Mouse (Mus musculus) kidney, adult 2 months (tissue): Measurements from ENCODE around the gene Ddx58. TPM values are rescaled to one million over a fixed set of nuclear protein-coding genes. Genes with fewer than 3 reads are reported as not detected.

Experiments used
- DNase-seq: peaks from one replicate; pipeline ENCODE4 v3.0.0; 2021
- H3K27ac ChIP-seq: fragments of 200-500 bp; 2 replicates; pipeline ENCODE4 v1.5.1; 2012; ENCODE audit warnings: low read depth, low read length, control low read depth, inconsistent platforms; ENCODE audit not compliant: insufficient read depth
- H3K27me3 ChIP-seq: fragments of 200-500 bp; replicated peaks from 2 replicates; pipeline ENCODE4 v1.6.1; 2012; ENCODE audit warnings: mild to moderate bottlenecking, moderate library complexity, low read length, inconsistent platforms; ENCODE audit not compliant: control insufficient read depth, insufficient read depth
- H3K36me3 ChIP-seq: fragments of 200-500 bp; 2 replicates; pipeline ENCODE4 v1.6.1; 2012; ENCODE audit warnings: mild to moderate bottlenecking, moderate library complexity, low read length, inconsistent platforms; ENCODE audit not compliant: control insufficient read depth, insufficient read depth
- H3K4me1 ChIP-seq: fragments of 200-500 bp; 2 replicates; pipeline ENCODE4 v1.6.1; 2011; ENCODE audit warnings: low read length; ENCODE audit not compliant: control insufficient read depth, insufficient read depth
- H3K4me3 ChIP-seq: fragments of 200-500 bp; 2 replicates; pipeline ENCODE4 v1.5.1; 2011; ENCODE audit warnings: mild to moderate bottlenecking, low read depth, low read length, control low read depth; ENCODE audit not compliant: insufficient read depth
- CTCF ChIP-seq: fragments of 200-500 bp; conservative IDR thresholded peaks from 2 replicates; pipeline ENCODE4 v1.5.1; 2011; ENCODE audit warnings: low read depth, mild to moderate bottlenecking, control low read depth, low read length, moderate library complexity, mixed read lengths; ENCODE audit not compliant: insufficient read depth, insufficient read length
- POLR2A ChIP-seq: fragments of 200-500 bp; IDR thresholded peaks from one replicate; pipeline ENCODE4 v1.6.1; 2011; ENCODE audit warnings: low read depth, low read length, control low read depth
- WGBS: fragments of 180-500 bp; shearing (Covaris S2); methylation state at CpG from one replicate; pipeline ENCODE4 v1.1.7; 2018; 5-methylcytosine and 5-hydroxymethylcytosine counted together
- polyA plus RNA-seq: library from polyadenylated mRNA; depleted of rRNA; stranded (reverse); fragments of >200 nt; gene quantifications from 2 replicates; pipeline ENCODE4 v1.2.3, GENCODE M21; 2012

Ddx58 gene
- polyA plus RNA-seq, 1 experiment: 19.4 TPM

DNA sequence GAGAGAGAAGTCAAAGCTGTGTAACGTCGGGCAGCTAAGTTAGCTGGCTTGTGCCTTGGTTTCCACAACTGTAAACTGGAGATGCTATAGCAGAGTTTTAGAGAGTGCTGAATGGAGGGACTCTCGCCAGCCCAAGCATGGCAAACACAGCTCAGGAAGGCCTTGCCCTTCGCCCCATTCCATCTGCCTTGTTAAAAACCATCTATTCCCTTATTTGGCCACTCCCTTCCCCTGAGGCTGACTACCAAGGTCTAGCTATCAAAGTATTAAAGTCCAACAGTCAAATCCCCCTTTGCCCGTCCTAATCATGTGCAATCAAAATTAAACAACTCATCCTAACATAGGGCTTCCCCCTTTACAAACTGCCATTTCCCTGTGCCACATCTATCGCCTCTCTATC lies 55.8 kb downstream of the Ddx58 start:
- TF ChIP-seq CTCF: no peak
- TF ChIP-seq POLR2A: no peak
- no peaks in the 10 kb centered on the region for H3K27me3 ChIP-seq
- peaks cover 25% of the 10 kb centered on the region; the same call in 1 of the 2 replicates for H3K4me1 ChIP-seq
- H3K27ac ChIP-seq: peak overlapping the region; percentile 40
- WGBS: 78% methylated on average over 6 of the region's 6 CpGs
- H3K4me3 ChIP-seq: no peak overlapping the region
- peaks cover 3% of the 10 kb centered on the region for H3K36me3 ChIP-seq
- DNase-seq: peak; percentile 68

DNA sequence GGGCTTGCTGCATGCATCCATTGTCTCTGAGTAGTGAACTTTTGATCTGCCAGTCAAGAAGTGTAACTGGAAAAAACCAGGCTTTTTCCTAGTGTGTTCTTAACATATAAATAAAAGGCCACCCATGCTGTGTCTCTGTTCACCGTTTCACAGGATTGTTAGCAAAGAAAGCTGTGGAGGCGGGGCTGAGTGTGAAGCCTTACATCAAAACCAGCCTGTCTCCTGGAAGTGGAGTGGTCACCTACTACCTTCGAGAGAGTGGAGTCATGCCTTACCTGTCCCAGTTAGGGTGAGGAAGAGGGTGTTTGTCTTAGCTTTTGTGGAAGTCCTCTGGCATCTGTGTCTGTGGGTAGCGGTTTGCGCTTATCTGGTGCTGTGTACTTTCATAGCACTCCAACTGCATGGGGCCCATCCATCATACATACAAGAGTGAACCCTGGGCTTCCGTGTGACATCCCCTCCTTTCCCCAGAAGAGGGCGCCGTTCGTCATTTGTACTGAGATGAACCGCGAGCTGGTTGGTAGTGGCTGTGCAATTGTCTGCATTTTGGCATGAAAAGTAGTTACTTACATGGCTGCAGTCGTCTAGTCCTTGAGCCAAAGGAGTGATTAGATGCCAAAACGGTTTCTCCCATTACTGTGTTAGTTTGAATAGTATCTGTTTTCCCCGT lies 56.8 kb downstream of the Ddx58 start:
- WGBS: 45% methylated on average over 14 of the region's 14 CpGs
- peak overlapping the region; percentile 93; the same call in 1 of the 2 replicates for H3K27ac ChIP-seq
- peak; percentile 81 for DNase-seq
- no peaks in the 10 kb centered on the region for H3K27me3 ChIP-seq
- no peak overlapping the region for H3K4me3 ChIP-seq
- peaks cover 3% of the 10 kb centered on the region; the same call in 1 of the 2 replicates for H3K36me3 ChIP-seq
- peaks cover 25% of the 10 kb centered on the region; the same call in 1 of the 2 replicates for H3K4me1 ChIP-seq
- TF ChIP-seq CTCF (peak; percentile 75), POLR2A (no peak)

GRCm38 (mm10) chr4:40181681-40182080 lies 57.9 kb downstream of the Ddx58 start:
- TF ChIP-seq CTCF: no peak
- WGBS: 56% methylated on average over 8 of the region's 8 CpGs

GRCm38 (mm10) chr4:40180046-40180445 lies 59.6 kb downstream of the Ddx58 start:
- Histone ChIP-seq H3K36me3 (peaks cover 1% of the 10 kb centered on the region; the same call in 1 of the 2 replicates), H3K27me3 (no peaks in the 10 kb centered on the region), H3K27ac (peak overlapping the region; percentile 95), H3K4me1 (peaks cover 25% of the 10 kb centered on the region; the same call in 1 of the 2 replicates), H3K4me3 (no peak overlapping the region)
- TF ChIP-seq CTCF: no peak
- no peak for TF ChIP-seq POLR2A
- DNase-seq: peak; percentile 92
- 69% methylated on average over 6 of the region's 6 CpGs for WGBS

More at GRCm38 (mm10) chr4:40181681-40182080, 57.9 kb downstream of the Ddx58 start:
- Histone ChIP-seq H3K27me3 (no peaks in the 10 kb centered on the region), H3K4me3 (no peak overlapping the region), H3K27ac (peak overlapping the region; percentile 96), H3K4me1 (peaks cover 25% of the 10 kb centered on the region; the same call in 1 of the 2 replicates), H3K36me3 (peaks cover 1% of the 10 kb centered on the region; the same call in 1 of the 2 replicates)
- DNase-seq: peak; percentile 97

DNA sequence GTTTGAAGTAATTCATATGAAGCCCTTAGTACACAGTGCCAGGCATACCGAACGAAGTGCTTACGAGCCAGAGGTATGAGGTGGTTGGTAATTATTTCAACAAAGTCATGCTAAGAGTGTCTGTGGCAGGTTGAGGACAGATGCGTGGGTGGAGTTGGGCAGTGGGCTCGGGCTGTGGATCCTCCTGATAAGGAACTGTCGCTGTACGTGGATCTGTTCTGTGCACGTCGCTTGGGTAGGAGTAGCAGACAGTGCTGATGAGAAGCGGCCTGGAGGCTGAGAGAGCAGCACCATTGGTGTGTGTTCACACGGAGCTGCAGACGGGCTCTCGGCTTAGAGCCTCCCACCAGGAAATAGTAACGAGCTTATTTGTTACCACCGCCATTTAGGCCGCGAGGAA lies 61.0 kb downstream of the Ddx58 start:
- Histone ChIP-seq H3K27ac (peak overlapping the region; percentile 61; the same call in 1 of the 2 replicates), H3K4me1 (peaks cover 19% of the 10 kb centered on the region; the same call in 1 of the 2 replicates), H3K36me3 (peaks cover 1% of the 10 kb centered on the region; the same call in 1 of the 2 replicates), H3K27me3 (no peaks in the 10 kb centered on the region), H3K4me3 (no peak overlapping the region)
- DNase-seq: no peak
- 93% methylated on average over 17 of the region's 17 CpGs for WGBS
- TF ChIP-seq POLR2A (no peak), CTCF (no peak)

DNA sequence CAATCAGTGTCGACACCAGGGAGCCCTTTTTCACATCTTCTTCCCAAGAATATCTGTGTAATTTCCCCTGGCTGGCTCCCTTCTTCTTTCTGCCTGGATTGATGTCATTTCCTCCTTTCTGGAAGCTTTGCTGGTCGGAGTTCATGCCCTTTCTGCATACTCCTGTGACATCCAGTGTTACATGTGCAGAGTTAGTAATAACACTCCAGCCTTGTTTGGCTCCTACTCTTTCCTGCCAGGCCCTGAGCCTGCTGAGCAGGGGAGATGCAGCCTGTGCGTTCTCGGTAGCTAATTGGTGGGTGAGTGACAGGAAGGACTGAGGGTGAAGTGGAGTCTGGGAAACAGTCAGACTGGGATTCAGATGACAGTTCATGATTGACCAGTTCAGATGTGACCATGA lies 65.3 kb downstream of the Ddx58 start:
- Histone ChIP-seq H3K27me3 (no peaks in the 10 kb centered on the region), H3K4me1 (no peaks in the 10 kb centered on the region), H3K4me3 (no peak overlapping the region), H3K27ac (no peak overlapping the region), H3K36me3 (peaks cover 1% of the 10 kb centered on the region; the same call in 1 of the 2 replicates)
- TF ChIP-seq POLR2A (no peak), CTCF (no peak)
- WGBS: 52% methylated on average over 4 of the region's 4 CpGs
- DNase-seq: peak; percentile 50

DNA sequence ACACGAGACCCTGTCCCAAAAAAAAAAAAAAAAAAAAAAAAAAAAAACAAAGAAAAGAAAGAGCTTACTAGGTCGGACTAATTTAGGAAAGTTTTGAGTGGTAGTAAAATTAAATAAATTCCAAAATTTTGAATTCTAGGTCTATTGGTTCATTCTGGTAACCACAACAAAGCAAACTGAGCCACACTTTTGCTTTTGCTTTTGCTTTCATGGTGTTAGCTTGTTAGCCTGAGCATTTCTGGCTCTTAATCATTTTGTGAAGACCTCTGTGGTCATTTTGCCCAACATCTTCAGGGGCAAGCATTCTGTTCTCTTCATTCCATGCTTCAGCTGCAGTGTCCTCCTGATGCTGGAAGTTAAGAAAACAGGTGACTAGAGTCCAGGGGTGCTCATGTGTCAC lies 67.3 kb downstream of the Ddx58 start:
- H3K4me1 ChIP-seq: no peaks in the 10 kb centered on the region
- H3K27ac ChIP-seq: no peak overlapping the region
- peaks cover 3% of the 10 kb centered on the region; the same call in 1 of the 2 replicates for H3K36me3 ChIP-seq
- no peak for DNase-seq
- 89% methylated on average over 2 of the region's 2 CpGs for WGBS
- TF ChIP-seq CTCF: no peak
- no peak for TF ChIP-seq POLR2A
- H3K4me3 ChIP-seq: no peak overlapping the region
- no peaks in the 10 kb centered on the region for H3K27me3 ChIP-seq
